Mouse (Mus musculus) embryonic fibroblast, embryonic 13.5 days (primary cell): ENCODE results near the gene D330020A13Rik.

Experiments
- CTCF ChIP-seq: IDR thresholded peaks from 2 replicates; pipeline ENCODE4 v1.5.1; 2011; ENCODE audit warnings: mild to moderate bottlenecking, control low read depth, low read length, moderate library complexity, borderline replicate concordance; ENCODE audit not compliant: insufficient read depth
- POLR2A ChIP-seq: IDR thresholded peaks from 2 replicates; pipeline ENCODE4 v1.6.1; 2011; ENCODE audit warnings: low read depth, mild to moderate bottlenecking, control low read depth, low read length, moderate library complexity

- TF ChIP-seq CTCF = no peak
- no peak for TF ChIP-seq POLR2A
Measured at GRCm38 (mm10) chr6:120254640-120255039, 39.5 kb upstream of the D330020A13Rik start.
